Mouse (Mus musculus): ENCODE data around the gene Sema6d. TPM values are rescaled to one million over a fixed set of nuclear protein-coding genes. Genes with fewer than 3 reads are reported as not detected.
A peak's percentile ranks its signal among the peaks of the same experiment; 100 is the strongest.

The Sema6d gene
- total RNA-seq, 4 experiments from 2014 or later: 53.5 to 59.6 (median 57.7) TPM

DNA sequence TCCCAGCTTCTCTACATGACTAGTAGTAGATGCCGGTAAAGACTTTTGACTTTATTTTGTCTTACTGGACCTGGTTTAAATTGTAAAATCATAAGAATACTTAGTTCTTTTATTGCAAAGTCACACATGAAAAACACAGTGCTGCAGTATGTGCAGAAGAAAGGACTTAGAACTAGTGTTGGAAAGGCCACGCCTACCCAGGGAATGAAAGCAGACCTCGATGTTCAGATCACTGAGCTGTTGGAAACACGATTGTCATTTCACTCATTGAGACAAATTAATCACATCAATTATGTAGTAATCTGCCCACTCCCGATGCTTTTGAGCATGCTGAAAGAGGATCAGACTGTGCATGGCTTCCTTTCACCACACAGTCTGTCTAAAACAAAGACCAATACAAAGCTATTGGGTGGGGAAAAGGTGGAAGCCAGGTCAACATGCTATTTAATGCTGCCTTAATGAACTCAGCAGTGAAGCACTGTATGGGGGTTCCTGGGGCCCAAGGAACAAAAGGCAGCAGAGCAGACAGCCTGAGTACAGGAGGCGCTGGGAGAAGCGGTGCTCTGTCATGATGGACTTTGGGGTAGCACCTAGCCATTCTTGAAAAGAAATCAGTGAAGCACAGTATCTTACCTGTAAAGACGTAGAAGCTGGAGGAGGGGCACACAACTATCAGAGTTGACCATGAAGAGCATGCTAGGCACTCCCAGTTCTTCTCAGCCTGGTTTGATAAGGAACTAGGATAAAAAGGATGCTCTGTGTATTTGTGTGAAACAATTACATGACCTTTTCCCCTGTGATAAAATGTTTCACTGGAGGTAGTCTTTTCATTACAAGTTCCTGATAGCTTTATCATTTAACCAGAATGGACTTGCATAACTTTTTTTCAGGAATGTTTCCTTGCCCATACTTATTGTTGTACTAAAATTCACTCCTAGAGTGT is 375.5 kb downstream of the Sema6d start:
- DNase-seq (ENCODE audit: low spot score in 2 of 2): no peak

DNA sequence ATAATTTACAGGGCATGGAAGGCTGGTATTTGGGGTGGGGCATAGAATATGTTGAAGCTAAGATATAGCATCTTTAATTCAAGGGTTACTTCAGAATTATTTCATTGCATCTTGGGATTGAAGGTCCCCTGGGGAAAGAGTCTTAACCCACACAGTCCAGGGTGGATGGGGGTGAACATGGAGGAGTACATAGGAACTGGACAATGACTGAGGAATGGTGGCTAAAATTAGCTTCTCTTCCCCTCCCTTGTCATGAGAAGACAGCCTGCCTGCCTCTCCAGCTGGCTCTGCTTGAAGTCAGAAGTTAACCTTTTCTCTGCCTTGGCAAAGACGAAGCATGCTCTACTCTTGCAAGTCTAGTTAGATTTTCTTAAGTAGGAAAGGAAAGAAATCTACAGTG is 377.7 kb downstream of the Sema6d start:
- no peak for DNase-seq (ENCODE audit: low spot score in 2 of 2)

DNA sequence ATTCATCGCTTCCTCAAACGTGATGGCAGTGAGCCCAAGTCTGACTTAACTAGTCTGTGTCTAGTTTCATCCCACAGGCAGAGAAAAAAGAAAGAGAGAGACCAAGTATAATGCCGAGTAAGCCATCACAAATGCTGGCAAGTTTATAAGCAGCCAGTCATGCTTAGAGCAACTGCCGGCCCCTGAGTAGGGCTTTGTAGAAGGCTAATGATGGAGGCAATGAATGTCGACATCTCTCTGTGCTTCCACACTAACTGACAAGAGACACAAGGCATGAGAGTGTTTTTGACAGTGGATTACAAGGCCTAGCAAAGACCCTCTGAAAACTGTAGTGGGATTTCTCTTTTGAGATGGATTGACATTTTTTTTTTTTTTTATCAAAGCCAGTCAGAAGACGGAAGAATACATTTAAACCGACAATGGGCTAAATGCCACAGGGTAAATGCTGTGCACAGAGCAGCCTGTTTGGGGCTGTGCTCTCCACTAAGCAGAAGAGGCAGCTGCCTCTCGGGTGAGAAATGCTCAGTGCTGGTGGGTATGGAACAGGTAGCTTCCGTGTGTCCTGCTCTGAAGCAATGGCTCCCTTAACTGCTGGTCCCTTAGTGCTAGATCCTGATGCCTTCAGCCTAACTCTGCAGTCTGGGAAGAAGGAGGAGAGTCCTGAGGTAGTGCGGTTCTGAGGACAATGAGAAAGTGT is 380.7 kb downstream of the Sema6d start:
- no peak for DNase-seq (ENCODE audit: low spot score in 2 of 2)

DNA sequence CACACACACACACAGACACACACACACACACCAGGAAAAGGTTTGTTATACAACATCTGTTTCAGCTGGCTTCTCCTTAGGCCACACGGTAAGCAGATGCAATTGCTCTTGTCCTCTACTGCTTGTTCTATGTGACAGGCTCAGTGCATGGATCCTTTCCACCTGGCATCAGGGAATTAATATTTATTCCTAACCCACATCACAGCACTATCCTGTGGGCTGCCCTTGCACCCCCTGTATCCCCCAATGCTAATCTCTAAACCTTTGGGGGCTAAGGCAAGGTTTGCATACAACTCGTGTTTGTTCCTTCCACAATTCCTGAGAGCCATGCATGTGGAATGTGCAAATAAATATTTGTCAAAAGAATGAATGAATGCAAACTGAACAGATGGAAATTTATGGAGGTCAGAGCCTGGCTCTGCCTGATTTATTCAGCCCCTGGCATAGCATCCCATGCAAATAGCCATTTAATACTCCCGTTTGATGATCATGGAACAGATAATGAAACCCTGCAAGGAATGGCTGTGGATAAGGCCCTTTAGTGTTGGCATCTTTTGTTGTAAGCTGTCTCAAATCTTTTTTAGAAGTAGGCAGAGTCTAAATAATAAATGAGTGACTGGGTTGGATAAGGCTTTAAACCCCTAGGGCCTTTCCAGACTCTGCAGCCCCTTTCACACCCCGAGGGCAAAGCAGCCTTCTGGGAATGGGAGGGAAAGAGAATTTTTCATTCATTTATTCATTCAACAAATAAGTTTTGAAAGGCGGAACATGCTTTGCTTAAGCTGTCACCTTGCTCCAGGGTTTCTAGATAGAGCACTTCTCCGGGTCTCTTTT is 383.1 kb downstream of the Sema6d start:
- no peak for DNase-seq (ENCODE audit: low spot score in 2 of 2)

DNA sequence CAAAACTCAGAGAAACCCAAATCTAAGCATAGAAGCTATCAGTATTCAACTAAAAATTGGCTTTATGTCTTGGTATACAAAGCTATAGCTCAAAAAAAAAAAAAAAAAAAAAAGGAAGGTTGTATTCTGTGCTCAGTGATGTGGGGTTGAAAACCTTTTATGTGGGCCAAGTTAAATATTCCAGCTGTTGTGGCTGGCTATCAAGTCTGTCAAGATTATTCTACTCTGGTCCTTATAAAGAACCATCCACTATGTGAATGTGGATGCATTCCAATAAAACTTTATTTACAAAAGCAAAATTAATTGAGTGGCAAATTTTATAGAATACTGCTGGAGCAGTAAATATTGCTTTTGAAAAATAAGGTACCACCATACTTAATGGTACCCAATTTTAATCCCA is 388.1 kb downstream of the Sema6d start:
- DNase-seq (ENCODE audit: low spot score in 2 of 2): no peak

DNA sequence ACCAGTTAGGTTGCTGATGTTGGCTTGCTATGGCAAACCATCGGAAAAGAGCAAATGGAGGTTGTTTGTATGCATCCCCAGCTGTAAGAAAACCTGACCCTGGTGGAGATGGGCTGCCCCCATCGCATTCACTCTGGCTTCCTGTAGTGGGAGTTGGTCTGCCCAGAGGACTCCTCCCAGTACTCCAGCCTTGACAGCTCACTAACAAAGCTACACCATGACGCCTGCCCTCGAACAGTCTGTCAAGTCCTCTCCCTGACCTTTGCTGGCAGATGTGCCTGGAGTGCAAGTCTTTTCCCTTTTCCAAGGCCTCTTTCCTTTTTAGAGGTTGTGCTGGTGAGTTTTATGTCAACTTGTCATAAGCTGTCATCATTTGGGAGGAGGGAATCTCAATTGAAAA is 388.8 kb downstream of the Sema6d start:
- no peak for DNase-seq (ENCODE audit: low spot score in 2 of 2)

DNA sequence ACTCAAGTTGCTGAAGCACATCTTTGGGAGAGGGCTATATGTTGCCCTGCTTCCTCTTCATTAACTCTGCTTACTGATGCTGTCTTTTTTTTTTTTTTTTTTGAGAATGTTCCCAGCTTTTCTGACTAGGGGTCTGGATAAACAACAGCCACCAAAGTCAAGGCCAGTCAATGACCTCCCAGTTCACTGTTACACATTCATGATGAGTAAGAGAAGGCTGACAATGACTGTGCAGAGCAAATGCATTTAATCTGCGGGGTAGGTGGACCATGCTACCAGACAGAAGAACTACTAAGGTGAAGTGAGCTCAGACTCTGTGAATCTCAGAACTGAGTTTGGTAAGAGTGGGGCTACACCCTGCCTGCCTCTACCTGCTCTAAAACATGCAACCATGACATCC is 396.0 kb downstream of the Sema6d start:
- no peak for DNase-seq (ENCODE audit: low spot score in 2 of 2)

DNA sequence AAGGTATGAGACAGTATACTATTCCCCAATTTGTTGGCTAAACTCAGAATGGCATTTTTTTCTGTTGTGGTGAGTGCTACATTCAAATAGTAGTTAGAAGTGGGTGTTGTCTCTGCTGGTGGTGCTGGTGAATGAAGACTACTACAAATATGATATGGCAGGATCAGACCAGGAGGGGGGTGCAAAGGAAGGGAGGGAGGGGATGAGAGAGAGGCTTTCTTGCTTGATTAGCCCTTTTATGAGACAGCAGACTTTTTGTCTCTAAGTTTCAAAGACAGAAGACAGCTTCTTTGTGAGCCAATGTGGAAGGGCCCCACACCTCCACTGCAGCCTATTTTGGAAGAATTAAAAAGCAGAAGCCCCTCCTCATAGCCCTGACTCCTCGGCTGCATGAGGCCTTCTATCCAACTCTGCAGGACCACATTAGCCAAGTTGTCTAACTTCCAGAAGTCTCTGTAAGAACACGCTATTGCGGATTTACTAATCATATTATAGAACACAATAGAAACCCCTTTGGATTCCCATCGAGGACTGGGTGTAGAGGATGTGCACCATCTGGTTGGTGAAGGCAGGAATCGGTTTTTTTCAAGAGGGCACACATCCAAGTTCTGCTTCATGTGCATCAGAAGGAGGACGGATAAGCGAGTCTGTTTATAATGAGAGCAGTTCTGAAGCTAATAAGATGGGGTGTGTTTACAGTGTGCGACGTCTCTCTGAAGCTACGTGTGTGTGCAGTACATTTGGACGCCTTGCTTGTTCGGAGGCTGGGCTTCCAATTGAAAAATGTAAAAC is 400.4 kb downstream of the Sema6d start:
- peak; percentile 42 for DNase-seq (ENCODE audit: low spot score in 2 of 2)

DNA sequence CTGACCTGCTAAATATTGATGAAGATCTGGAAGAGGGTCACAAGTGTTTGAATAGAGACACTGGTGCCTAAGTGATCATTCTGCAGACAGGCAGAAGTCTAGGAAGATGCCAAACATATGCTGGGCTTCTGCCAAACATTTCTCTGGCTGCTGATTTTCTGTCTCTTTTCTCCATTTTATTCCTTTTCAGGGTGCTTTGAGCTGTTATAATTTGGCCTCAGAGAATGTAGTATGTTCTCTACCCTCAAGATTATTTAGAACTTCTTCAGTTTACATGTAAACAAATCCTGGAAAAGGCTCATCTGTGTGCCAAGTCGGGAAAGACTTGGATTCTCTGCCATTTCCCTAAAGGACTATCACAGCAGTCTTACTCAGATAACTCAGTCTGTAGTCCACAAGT is 406.0 kb downstream of the Sema6d start:
- peak in 1 of 2 experiments; percentile 14 for DNase-seq (ENCODE audit: low spot score in 2 of 2)

DNA sequence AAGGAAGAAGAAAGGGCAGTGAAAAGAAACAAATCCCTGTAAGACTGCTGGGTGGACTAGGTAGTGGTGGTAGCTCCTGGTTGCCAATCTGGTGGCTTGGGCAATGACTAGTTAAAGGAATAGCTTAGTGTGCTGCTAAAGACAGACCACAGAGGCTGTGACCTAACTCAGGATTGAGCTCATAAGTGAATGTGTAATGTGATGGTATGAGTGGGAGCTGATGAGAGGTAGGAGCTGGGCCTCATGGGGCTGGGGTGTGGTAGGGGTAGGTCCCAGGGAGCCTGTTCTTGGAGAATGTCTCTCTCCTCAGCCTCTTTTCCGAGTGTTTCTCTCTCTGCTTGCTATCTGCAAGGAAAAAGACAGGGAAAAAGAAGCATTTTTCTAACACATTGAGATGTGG is 409.9 kb downstream of the Sema6d start:
- no peak for DNase-seq (ENCODE audit: low spot score in 2 of 2)

DNA sequence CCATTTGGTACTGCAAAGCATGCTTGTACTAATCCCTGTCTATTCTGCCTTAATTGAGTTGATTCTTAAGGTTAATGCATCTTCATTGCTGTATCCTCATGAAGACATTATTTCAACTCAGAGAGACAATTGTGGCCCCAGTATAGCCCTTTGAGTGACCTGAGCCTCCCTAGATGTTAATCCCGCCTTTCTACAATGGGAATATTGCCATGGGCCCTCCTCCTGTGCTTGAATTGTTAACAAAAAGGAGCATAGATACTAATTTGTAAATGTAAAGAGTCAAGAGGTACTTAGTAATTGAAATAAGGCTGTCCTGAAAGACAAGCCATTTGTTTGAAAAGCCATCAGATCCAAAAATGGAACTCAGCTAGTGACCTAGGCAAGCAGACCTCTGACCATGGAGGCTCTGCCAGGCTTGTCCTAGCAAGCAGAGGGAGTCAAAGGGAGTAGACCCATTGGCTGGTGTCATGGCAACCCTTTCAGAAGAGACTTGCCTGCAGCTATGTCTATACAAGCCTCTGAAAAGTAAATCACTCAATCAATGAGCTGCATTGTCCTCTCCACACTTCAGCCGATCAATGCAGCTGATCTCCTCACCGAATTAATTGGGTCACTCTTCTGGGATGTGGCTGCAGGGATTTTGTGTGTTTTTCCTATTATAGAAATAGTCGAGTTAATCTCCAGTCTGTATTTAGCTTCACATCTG is 416.2 kb downstream of the Sema6d start:
- no peak for DNase-seq (ENCODE audit: low spot score in 2 of 2)

DNA sequence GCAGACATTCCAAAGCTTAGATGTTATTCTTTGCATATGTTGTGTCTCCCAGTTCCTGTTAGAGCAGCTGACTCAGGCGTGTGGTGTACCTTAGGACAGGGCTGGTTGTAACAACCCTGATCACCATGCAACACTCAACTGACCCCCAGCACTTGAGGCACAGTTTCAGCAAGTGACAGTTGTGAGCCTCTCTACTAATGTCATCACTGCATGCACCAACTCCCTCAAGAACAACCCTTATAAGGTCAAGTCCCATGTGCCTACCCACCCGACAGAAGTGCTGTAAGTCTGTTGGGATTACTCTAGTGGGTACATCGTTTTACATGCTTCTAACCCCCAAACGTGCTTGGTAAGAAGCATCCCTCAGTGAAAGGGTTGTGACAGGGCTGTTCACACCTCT is 418.0 kb downstream of the Sema6d start:
- DNase-seq (ENCODE audit: low spot score in 2 of 2): no peak

DNA sequence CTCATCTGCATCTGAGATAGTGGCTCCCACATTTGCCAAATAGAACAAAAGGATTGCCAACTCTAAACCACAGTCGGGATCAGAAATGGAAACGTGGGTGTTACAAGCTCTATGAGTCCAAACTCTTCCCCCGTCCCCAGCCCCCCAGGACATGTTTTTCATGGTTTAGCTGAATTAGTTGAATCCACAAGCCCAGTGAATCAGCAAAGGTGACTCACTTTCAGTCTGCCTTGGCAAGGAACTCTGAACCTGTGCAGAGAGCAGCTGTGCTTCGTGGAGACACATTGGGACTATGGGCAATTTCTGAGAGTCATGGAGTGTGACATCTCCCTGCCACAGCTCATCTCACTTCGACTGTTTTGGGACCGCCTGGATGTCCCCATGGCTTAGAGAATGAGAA is 419.7 kb downstream of the Sema6d start:
- DNase-seq (ENCODE audit: low spot score in 2 of 2): peak; percentile 32 to 54

DNA sequence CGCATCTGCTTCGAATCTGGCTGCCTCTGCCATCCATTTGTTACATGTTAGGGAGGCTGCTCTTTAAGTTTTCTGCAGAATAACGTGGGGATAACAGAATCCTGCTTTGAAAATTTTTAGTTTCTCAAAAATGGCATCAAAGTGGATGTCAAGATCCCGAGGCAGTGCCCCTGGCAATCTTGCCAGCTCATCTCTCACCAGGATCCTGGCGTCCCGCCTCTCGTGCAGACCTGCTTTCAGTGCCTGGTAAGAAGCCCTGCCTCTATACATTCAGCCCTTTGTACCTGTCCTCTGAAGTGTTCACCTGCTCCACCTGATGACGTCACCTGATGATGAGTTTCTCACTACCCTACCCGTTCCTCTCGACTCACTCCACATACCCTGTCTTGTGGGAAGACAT is 422.1 kb downstream of the Sema6d start:
- no peak for DNase-seq (ENCODE audit: low spot score in 2 of 2)

DNA sequence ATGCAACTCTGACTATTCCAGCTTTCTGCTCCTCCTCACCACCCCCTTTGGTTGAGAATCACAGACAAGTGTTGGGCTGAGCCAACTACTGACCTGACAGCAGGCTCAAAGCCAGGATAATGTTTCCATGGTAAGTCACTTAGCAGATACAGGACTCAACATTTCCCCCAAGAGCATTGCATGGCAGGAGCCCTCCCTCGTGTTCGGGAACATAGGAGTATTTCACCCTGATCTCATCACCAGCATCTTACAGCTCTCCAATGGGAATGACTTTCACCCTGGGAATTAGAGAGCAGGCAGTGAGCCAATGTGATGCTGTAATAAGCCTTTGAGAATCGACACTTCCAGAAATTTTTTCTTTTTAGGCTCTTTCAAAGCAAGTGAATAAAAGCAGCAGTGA is 432.7 kb downstream of the Sema6d start:
- no peak for DNase-seq (ENCODE audit: low spot score in 2 of 2)

DNA sequence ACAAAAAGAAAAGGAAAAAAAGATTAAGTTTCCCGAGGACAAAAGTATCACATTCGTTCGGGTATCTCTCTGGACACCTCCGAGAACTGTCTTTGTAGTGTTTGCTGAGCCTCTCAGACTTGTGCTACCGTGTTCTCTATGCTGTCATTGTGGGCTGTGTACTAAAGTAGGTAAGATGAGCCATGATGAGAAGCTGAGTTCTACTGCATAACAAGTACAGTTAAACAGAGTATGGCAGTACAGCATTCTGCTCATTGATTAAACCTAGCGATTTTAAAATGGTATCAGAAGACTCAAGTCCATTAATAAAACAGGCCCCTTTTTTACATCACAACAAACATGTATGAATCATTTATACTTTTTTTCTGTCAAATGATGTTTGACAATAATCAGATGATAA is 433.9 kb downstream of the Sema6d start:
- no peak for DNase-seq (ENCODE audit: low spot score in 2 of 2)

DNA sequence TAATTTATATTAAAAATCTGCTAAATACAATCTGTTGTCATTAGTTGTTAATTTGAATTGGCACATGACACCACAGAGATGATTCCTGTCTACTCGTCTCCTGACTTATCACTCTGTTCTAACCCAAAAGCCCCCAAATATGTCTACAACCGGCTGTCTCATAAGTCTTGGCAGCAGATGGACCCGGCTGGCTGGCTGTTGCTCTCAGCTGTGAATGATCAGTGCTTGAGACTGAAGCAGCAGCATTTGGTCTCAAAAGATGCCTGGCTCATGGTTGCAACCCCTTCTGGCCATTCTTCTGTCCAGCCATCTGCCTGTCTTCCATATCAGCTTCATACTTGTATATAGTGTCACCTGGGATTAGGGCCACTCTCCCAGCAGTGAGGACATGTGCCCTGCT is 434.4 kb downstream of the Sema6d start:
- DNase-seq (ENCODE audit: low spot score in 2 of 2): peak; percentile 57 to 71

DNA sequence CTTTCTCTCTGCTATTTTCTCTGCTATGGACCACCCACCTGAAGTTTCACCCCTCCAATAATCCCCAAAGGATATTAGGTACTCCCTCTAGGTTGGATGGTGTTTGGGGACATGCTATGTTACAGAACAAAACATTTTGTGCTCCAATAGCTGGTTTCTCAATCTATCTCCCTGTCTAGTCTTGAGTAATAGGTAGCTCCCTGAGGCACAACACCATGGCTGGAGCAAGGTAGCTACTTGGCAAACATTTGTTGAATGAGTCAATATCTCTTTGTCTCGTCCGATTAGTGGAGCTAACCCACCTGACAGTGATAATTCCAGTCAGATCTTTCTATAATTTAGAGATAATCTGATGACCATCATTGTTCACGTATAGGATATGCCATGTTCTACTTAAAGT is 437.9 kb downstream of the Sema6d start:
- no peak for DNase-seq (ENCODE audit: low spot score in 2 of 2)

DNA sequence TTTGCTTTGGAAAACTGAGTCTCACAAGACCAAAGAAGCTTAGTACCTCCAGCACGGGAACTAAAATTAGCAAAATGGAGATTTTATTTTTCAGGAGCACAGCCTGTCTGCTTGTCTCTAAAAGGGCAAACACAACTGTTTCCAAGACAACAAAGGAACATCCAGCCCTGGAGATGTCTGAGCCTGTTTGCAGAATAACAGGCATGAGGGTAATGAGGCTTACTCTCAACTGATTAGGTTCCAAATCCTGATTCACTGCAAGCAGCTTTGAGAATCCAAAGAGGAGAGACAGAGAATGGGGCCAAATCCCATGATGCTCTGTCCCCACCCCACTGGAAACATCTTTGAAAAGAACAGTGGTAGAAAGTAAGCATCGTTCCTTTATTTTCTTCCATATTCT is 440.7 kb downstream of the Sema6d start:
- DNase-seq (ENCODE audit: low spot score in 2 of 2): no peak

DNA sequence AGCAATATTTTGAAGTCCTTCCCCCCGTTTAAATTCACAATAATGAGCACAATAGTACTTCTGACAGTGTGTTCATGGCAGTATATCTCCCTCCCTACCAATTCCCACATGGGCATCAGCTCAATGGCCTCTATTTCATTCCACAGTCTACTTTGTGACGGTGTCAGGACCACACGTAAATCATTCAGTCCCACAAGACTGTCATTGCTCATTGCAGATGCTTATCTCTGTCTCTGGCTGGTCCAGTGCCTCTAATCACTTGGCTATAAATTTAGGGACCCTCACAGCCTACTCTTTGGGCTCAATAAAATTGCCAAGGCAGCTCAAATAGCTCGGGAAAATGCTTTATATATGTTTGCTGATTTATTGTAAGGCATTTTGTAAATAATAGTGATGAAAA is 441.3 kb downstream of the Sema6d start:
- DNase-seq (ENCODE audit: low spot score in 2 of 2): no peak
